Mouse (Mus musculus) layer of hippocampus, adult 11-12 months (tissue): ENCODE results near the gene Zfp512b.

Experiments
- DNase-seq: peaks from one replicate; pipeline ENCODE4 v3.0.0; 2022; ENCODE audit warnings: low spot score

The Zfp512b gene

GRCm38 (mm10) chr2:181592231-181593041 lies at the start of gene Zfp512b:
Gene Zfp512b (minus strand): TSS chr2:181592803.
- DNase-seq = peak; percentile 61

GRCm38 (mm10) chr2:181635865-181636264 lies 43.3 kb upstream of the Zfp512b start:
- DNase-seq = no peak

GRCm38 (mm10) chr2:181632624-181633023 lies 40.0 kb upstream of the Zfp512b start:
- DNase-seq = peak; percentile 15

GRCm38 (mm10) chr2:181628471-181628870 lies 35.9 kb upstream of the Zfp512b start:
- no peak for DNase-seq

GRCm38 (mm10) chr2:181623401-181623800 lies 30.8 kb upstream of the Zfp512b start:
- peak; percentile 30 for DNase-seq

- DNase-seq = no peak
Observed at GRCm38 (mm10) chr2:181618761-181619495, 26.3 kb upstream of the Zfp512b start.

- DNase-seq = no peak
Observed at GRCm38 (mm10) chr2:181602367-181602766, 9.8 kb upstream of the Zfp512b start.

- peak; percentile 11 for DNase-seq
Observed at GRCm38 (mm10) chr2:181601751-181602145, 9.1 kb upstream of the Zfp512b start.

- DNase-seq = peak; percentile 98
Observed at GRCm38 (mm10) chr2:181600828-181601750, 8.5 kb upstream of the Zfp512b start.

GRCm38 (mm10) chr2:181600226-181600758 lies 7.7 kb upstream of the Zfp512b start:
- DNase-seq = peak; percentile 15

- DNase-seq = peak; percentile 54
Observed at GRCm38 (mm10) chr2:181598454-181599351, 6.1 kb upstream of the Zfp512b start, which contains the start of gene Samd10. Gene Samd10 (minus strand): TSS chr2:181599212.

GRCm38 (mm10) chr2:181597378-181598061 lies 4.9 kb upstream of the Zfp512b start:
- peak; percentile 12 for DNase-seq

GRCm38 (mm10) chr2:181596221-181596960 lies 3.8 kb upstream of the Zfp512b start:
- no peak for DNase-seq

GRCm38 (mm10) chr2:181594946-181595696 lies 2.5 kb upstream of the Zfp512b start:
- peak; percentile 55 for DNase-seq

GRCm38 (mm10) chr2:181593937-181594336 lies 1.3 kb upstream of the Zfp512b start:
- no peak for DNase-seq

- DNase-seq = no peak
Observed at GRCm38 (mm10) chr2:181593042-181593421, 429 bp upstream of the Zfp512b start.

- DNase-seq = peak; percentile 8
Observed at GRCm38 (mm10) chr2:181591528-181592085, 996 bp downstream of the Zfp512b start, which contains the start of gene Prpf6. Gene Prpf6 (plus strand): TSS chr2:181591868.

- peak; percentile 8 for DNase-seq
Observed at GRCm38 (mm10) chr2:181590471-181590870, 2.1 kb downstream of the Zfp512b start.
